Mouse (Mus musculus) left cerebral cortex, postnatal 10 days (tissue): ENCODE results near the gene Med11. TPM values are rescaled to one million over a fixed set of nuclear protein-coding genes. Genes with fewer than 3 reads are reported as not detected.
"Not testable (repeated sequence)": the region's sequence is repeated elsewhere in the genome, so short reads cannot be mapped to it uniquely, and the experiment has no call there.

Source experiments
- DNase-seq, 2 experiments: peaks; one replicate each; pipeline ENCODE4 v3.0.0; 2021 to 2022; ENCODE audit warnings: low spot score in 2 of 2, mixed read lengths in 1 of 2; ENCODE audit errors: extremely low spot score in 1 of 2
- intact Hi-C: fragments of 180-260 bp; cut with DNase I; formaldehyde crosslinking; loops from one replicate; pipeline ENCODE4 v1.15.1; 2025
- total RNA-seq, 2 experiments: library from RNA; stranded (reverse); gene quantifications; 2 replicates each; pipeline ENCODE4 v1.2.3; 2021

Gene Med11
- total RNA-seq = 10 to 100 TPM; 20.7 to 23.1 TPM

GRCm38 (mm10) chr11:70451797-70452498, at the start of gene Med11:
Med11 (plus strand) TSS chr11:70451919.
- peak; percentile 92 to 98 for DNase-seq
- intact Hi-C loops = loop anchor here (2.0 kb wide), 1 partner anchor 51 kb away; no protein-coding TSS in a partner anchor

DNA sequence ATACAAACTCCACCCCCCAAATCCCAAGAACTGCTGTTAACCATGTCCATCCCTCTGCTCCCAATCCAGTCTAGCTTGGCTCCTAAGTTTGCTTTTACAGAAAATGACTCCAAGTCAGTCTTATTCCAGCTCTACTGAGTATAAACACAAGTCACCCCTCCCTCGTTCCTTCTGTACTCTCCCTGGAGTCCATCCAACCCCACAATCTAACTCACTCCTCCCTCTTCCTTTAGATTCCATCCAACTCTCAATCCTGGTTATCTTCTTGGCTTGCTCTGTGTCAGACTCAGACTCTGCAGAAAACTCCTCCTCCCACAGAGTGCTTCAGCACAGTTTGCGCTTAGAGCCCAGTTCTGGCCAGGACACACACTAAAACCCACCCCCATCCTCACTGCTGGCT, 48.1 kb upstream of the Med11 start:
- DNase-seq = no peak
- intact Hi-C loops = no loop called here

DNA sequence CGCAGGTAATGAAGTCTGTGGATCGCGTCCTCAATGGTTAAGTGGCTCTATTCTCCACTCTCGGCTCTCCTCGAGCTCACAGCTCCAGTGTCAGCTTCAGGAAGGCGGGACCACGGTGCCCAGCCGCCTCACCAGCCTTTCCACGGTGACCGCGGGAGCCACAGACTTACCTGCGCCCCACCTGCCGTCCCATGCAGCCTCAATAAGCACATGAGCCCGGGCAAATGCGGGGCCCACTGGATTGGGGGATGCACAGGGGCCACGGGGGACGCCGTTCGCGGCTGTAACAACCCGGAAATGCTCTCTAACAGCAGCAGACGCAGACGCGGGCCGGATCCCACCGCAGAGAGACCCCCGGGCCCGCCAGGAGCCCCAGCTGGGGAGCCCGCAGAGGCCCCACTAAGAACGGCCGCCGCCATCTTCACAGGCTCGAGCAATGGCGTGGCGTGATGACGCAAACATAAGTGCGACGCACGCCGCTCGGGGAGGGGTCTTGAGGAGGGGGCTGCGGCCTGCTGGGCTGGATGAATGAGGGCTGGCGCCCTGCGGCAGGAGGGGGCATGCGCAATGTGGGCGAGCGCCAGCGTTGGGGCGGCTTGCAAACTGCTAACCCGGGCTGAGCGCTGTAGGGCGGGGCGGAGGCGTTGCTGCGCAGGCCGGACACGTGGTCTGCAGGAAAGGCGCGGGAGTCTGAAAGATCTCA, 42.0 kb upstream of the Med11 start, which contains the start of gene Pelp1:
Pelp1 (minus strand) TSS at position 438 of the 703 bp plus-strand sequence.
- peak; percentile 93 to 95 for DNase-seq
- intact Hi-C loops = loop anchor here (10.0 kb wide), 1 partner anchor 345 kb away; no protein-coding TSS in a partner anchor

GRCm38 (mm10) chr11:70410297-70410643, 41.4 kb upstream of the Med11 start:
- intact Hi-C loops = loop anchor here (10.0 kb wide), 1 partner anchor 345 kb away; no protein-coding TSS in a partner anchor

DNA sequence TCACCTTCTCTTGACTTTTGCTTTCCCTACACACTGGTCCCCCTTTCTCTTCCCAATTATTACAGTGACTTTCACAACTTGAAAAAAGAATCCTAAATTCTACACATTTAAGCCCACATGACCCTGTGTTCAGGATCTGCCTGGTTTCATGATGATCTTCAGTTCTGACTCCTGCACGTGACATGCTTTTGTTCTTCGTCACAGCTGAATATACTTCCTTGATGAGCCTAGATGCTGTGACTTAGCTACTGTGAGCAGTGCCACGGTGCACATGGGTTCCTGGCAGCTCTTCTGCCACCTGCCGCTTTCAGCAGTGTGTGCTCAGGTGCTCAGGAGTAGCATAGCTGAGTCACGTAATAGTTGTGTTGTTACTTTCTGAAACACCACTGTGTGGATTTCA, 39.1 kb upstream of the Med11 start:
- intact Hi-C loops = loop anchor here (10.0 kb wide), 1 partner anchor 342 kb away; no protein-coding TSS in a partner anchor

More at GRCm38 (mm10) chr11:70410297-70410643, 41.4 kb upstream of the Med11 start:
- no peak for DNase-seq

GRCm38 (mm10) chr11:70413961-70414360, 37.8 kb upstream of the Med11 start:
- DNase-seq = peak; percentile 62 to 68
- intact Hi-C loops = loop anchor here (10.0 kb wide), 1 partner anchor 341 kb away; no protein-coding TSS in a partner anchor

More for the DNA sequence above, 39.1 kb upstream of the Med11 start:
- DNase-seq = no peak

- intact Hi-C loops = loop anchor here (5.0 to 10.0 kb wide), 2 partner anchors 89 to 337 kb away; partner anchors contain the start of gene Tm4sf5
- DNase-seq = no peak
These were observed 33.5 kb upstream of the Med11 start for GRCm38 (mm10) chr11:70418199-70418598.

DNA sequence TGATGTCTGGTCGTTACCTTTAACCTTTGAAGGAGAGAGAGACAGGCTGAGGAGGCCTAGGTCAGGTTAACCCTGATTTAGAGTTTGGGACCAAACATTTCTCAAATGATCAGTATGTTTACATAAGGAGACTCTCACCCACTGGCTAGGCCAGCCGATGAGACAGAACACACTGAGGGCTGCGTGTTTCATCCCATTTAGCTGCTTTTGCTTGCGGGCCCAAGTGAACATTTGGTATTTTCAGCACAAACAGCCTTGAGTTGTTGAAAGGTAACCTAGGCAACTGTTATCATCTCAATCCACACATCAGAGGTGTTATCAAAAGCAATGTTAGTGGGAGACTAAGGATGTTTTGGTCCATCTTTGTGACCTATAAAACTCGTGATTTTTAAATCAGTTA, 32.2 kb upstream of the Med11 start:
- DNase-seq = no peak
- intact Hi-C loops = loop anchor here (5.0 to 10.0 kb wide), 2 partner anchors 88 to 335 kb away; partner anchors contain the start of gene Tm4sf5

GRCm38 (mm10) chr11:70426598-70426997, 25.1 kb upstream of the Med11 start:
- DNase-seq, intact Hi-C loops: not testable (repeated sequence)

DNA sequence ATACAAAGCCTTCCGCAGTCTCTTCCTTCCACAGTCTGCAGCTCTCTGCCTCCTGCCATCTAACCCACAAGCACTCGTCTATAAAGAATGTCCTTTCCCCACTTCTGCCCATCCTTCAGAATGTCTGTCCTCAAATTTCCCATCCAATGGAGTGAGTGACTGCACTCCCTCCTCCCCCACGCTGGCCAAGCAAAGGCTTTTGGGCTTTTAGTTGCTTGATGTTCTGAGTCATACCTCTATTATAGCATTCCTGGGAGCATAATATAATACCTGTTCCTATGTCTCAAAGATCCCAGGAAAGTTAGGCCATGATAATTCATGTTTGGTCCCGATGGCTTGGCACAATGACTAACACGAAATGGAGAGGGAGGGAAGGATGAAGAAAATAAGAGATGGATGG, 20.1 kb upstream of the Med11 start:
- no peak for DNase-seq
- intact Hi-C loops = loop anchor here (5.0 kb wide), 2 partner anchors 76 to 326 kb away; partner anchors contain the start of gene Tm4sf5

- intact Hi-C loops = loop anchor here (5.0 kb wide), 2 partner anchors 75 to 325 kb away; partner anchors contain the start of gene Tm4sf5
- peak; percentile 96 to 99 for DNase-seq
These were observed 19.4 kb upstream of the Med11 start, which contains the start of gene Arrb2 for GRCm38 (mm10) chr11:70432048-70432894. Arrb2 (plus strand) TSS chr11:70432635.

DNA sequence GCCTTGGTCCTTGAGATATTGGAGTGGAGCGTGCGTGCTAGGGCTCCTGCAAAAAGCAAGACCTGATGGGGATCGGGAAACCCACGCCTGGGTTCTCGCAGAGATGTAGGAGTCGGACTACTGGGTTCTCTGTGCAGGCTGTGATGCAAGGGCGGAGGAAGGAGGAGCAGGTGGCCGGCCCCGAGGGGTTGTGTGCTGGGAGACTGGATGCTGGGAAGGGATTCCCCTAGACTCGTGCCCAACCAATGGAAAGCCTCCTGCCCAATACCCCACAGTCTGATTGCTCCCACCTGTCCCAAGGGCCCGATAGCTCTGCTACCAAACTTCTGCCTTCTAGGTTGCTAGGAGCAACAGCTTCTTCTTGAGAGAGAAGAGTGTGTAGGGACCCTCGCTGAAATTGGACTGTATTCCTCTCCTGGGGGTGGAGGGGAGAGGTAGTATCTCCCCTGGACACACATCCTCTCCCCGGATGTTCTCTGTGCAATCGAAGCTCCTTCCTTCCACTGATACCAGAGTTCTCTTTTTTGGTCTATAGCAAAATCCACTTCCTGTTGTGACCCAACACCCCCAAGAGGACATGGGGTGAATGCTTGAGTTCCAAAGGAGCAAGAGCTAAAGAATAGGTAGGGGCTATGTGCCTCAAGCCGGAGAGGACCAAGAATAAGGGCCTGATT, 18.7 kb upstream of the Med11 start:
- intact Hi-C loops = loop anchor here (5.0 kb wide), 2 partner anchors 74 to 324 kb away; partner anchors contain the start of gene Tm4sf5
- peak in 1 of 2 experiments; percentile 48 for DNase-seq

DNA sequence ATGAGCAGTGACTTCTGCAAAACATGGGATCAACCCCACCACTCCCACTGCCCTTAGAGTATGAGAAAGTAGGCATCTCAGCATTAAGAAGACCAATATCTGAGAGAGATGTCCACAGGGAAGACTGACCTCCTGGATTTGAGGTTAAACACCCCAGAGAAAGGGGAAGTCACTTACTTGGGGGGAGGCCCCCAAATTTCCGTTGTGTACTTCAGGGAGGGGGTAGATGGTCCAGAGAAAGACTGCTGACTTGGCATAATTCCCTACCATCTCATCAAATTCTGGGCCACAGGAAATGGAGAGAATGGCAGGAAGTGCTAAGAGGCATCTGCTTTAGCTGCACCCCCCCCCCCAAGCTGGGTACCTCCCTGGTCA, 18.2 kb upstream of the Med11 start:
- DNase-seq = no peak
- intact Hi-C loops = loop anchor here (5.0 kb wide), 2 partner anchors 74 to 324 kb away; partner anchors contain the start of gene Tm4sf5

GRCm38 (mm10) chr11:70433951-70434350, 17.8 kb upstream of the Med11 start:
- intact Hi-C loops = loop anchor here (5.0 kb wide), 2 partner anchors 73 to 323 kb away; partner anchors contain the start of gene Tm4sf5
- no peak for DNase-seq

DNA sequence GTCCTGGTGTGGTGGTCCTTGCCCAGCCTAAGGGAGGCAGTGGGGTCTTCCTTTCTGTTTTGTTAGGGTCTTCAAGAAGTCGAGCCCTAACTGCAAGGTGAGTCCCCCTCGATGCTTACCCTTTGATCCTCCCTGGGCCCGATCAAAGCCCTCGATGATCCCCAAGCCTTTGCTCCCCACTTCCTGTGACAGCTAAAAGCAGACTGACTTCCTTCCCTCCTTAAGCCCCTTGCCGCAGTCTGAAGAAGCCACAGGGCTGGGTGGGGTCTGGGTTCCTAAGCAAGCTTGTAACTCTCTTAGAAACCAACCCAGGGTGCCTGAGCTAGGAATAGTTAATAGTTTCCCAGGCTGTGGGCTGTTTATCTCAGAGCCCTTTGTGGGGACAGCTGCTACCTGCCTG, 16.2 kb upstream of the Med11 start:
- intact Hi-C loops = no loop called here
- no peak for DNase-seq

GRCm38 (mm10) chr11:70437426-70437825, 14.3 kb upstream of the Med11 start:
- no peak for DNase-seq
- intact Hi-C loops = no loop called here

DNA sequence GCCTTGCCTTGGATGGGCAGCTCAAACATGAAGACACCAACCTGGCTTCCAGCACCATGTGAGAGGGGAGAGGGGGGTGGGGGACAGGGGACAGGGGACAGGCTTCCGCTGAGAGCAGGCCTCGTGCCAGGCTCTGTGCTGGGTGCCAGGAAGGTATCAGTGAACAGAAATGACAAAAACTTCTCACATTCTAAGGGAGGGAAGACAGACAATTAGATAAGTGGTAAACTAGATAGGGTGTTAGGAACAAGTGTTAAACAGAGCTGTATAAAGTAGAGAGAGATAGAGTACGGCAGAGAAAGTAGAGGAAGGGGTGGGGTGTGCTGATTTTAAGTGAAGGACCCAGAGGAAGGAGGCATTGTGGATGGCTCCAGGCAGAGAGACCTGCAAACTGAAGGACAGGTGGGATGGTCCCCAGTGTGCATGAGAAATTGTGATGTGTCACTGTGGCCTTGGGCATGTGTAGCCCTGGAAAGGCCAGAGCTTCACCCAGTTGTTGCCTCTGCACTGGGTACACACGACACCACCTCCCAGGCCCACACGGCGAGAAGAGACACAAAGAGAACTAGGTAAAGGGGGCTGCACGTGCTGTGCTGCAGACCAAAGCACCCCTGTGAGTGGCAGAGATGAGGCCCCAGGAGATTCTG, 12.9 kb upstream of the Med11 start:
- intact Hi-C loops = no loop called here

More for the DNA sequence above, 12.9 kb upstream of the Med11 start:
- peak in 1 of 2 experiments; percentile 21 for DNase-seq
